Mouse (Mus musculus) G1E (cell line): ENCODE measurements around the gene Eml3. TPM values are rescaled to one million over a fixed set of nuclear protein-coding genes. Genes with fewer than 3 reads are reported as not detected.
A peak's percentile ranks its signal among the peaks of the same experiment; 100 is the strongest.

Experiments
- ATAC-seq: 2 replicates; pipeline ENCODE4 v1.8.0; 2016; ENCODE audit warnings: mild to moderate bottlenecking; ENCODE audit not compliant: insufficient number of reproducible peaks, poor library complexity, low FRiP score, severe bottlenecking; ENCODE audit errors: extremely low read depth
- DNase-seq: peaks from one replicate; pipeline ENCODE4 v3.0.0; 2012; ENCODE audit warnings: low spot score
- H3K27me3 ChIP-seq: 2 replicates; pipeline ENCODE4 v1.6.1; 2012; ENCODE audit warnings: mild to moderate bottlenecking, low read length, inconsistent platforms; ENCODE audit not compliant: insufficient read depth
- H3K36me3 ChIP-seq: replicated peaks from 2 replicates; pipeline ENCODE3; 2012; ENCODE audit warnings: mild to moderate bottlenecking, inconsistent platforms
- H3K4me1 ChIP-seq: 2 replicates; pipeline ENCODE4 v1.6.1; 2012; ENCODE audit warnings: low read depth, low read length, inconsistent platforms, mixed read lengths; ENCODE audit not compliant: insufficient read depth
- H3K4me3 ChIP-seq: 2 replicates; pipeline ENCODE4 v1.5.1; 2012; ENCODE audit warnings: low read depth, mild to moderate bottlenecking, inconsistent platforms, low read length, moderate library complexity, mixed read lengths
- H3K9me3 ChIP-seq: replicated peaks from 2 replicates; pipeline ENCODE4 v1.6.1; 2012; ENCODE audit warnings: inconsistent platforms
- CTCF ChIP-seq: IDR thresholded peaks from 2 replicates; pipeline ENCODE4 v1.5.1; 2012; ENCODE audit warnings: low read depth, low read length, inconsistent platforms, mixed read lengths
- GATA1 ChIP-seq: IDR thresholded peaks from 2 replicates; pipeline ENCODE4 v1.6.1; 2012; ENCODE audit warnings: borderline replicate concordance, low read length, inconsistent platforms, mixed read lengths
- GATA2 ChIP-seq: IDR thresholded peaks from 2 replicates; pipeline ENCODE4 v1.6.1; 2012; ENCODE audit warnings: low read depth, low read length, inconsistent platforms, borderline replicate concordance
- POLR2AphosphoS5 ChIP-seq: IDR thresholded peaks from 2 replicates; pipeline ENCODE4 v1.6.1; 2012; ENCODE audit warnings: low read depth, low read length, inconsistent platforms; ENCODE audit not compliant: insufficient replicate concordance
- TAL1 ChIP-seq: conservative IDR thresholded peaks from 2 replicates; pipeline ENCODE4 v1.6.1; 2012; ENCODE audit warnings: low read depth, low read length, inconsistent platforms, mixed read lengths
- polyA plus RNA-seq: library from polyadenylated mRNA; stranded (reverse); fragments of >175 nt; gene quantifications from 2 replicates; pipeline ENCODE4 v1.2.3, GENCODE M21; 2012
- total RNA-seq, 2 experiments: library from RNA; stranded (forward) in 1 of 2; stranded (reverse) in 1 of 2; fragments of 200-1000 nt in 1 of 2; fragments of >200 nt in 1 of 2; fragmentation: Nextera tagmentation in 1 of 2; gene quantifications; 2 replicates each; pipeline ENCODE4 v1.2.3; 2014 to 2017

Eml3 gene
- total and polyA plus RNA-seq, 3 experiments: 24.7 to 111 (median 42.5) TPM

DNA sequence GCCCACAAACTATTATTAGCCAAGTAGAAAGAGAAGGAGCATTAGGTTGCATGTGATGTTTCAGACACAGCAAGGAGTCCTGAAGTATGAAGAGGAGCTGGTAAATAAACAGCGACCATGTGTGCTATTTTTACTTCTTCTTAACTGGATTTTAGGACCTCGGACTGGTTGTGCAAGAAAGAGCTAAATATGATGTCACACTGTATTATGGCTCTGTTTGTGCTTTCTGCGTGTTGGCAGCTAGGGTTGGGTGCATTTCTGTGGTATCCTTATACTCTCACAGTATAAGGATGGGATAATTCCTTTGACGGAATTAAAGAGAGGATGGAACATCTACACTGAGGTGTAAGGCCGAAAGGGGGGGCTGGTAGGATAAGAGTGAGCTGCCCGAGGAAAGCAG, 15.9 kb downstream of the Eml3 start:
- TF ChIP-seq GATA2: no peak
- no peak for TF ChIP-seq CTCF
- no peak for TF ChIP-seq TAL1
- no peak for TF ChIP-seq POLR2AphosphoS5
- TF ChIP-seq GATA1: no peak
- peaks cover 76% of the 10 kb centered on the region for H3K4me1 ChIP-seq
- ATAC-seq: no peak
- H3K9me3 ChIP-seq: no peaks in the 10 kb centered on the region
- no peaks in the 10 kb centered on the region for H3K27me3 ChIP-seq
- no peak for DNase-seq
- peak overlapping the region; percentile 54 for H3K4me3 ChIP-seq
- H3K36me3 ChIP-seq: peaks cover 72% of the 10 kb centered on the region

DNA sequence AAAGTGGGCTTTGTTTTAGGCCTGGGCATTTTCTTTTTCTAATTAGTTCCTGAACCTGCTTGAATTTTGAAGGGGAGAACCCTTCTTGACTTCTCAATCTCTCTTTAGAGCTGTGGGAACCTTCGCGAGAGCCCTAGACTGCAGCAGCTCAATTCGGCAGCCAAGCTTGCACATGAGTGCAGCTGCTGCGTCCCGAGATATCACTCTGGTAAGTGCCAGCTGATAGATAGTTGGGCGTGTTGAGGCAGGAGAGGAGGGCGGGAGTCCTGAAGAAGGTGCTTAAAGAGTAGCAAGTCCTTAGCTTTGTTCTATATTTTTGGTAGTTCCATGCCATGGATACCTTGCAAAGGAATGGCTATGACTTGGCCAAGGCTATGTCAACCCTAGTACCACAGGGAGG, 17.6 kb downstream of the Eml3 start:
- no peak for ATAC-seq
- peaks cover 76% of the 10 kb centered on the region for H3K36me3 ChIP-seq
- H3K4me1 ChIP-seq: peaks cover 77% of the 10 kb centered on the region
- no peak for TF ChIP-seq TAL1
- TF ChIP-seq CTCF: no peak
- TF ChIP-seq GATA1: no peak
- TF ChIP-seq POLR2AphosphoS5: no peak
- no peak for TF ChIP-seq GATA2
- H3K4me3 ChIP-seq: no peak overlapping the region
- H3K9me3 ChIP-seq: no peaks in the 10 kb centered on the region
- no peak for DNase-seq
- H3K27me3 ChIP-seq: no peaks in the 10 kb centered on the region

DNA sequence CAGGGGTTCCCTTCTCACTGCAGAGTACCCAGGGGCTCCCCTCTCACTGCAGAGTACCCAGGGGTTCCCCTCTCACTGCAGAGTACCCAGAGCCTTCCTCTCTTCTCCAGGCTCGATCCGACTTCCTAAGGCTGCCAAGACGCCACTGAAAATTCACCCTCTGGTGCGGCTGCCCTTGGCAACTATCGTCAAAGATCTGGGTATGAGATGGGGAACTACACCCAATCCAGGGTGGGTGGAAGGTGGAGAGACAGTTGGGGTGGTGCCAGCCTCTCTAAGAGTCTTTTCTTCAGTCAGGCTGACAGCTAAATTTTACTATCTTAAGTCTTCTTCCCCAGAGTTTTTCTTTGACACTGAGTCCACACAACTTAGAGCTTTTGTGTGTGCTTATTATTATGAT, 20.8 kb downstream of the Eml3 start:
- DNase-seq (no peak), ATAC-seq (no peak)
- Histone ChIP-seq H3K4me1 (peaks cover 77% of the 10 kb centered on the region), H3K9me3 (no peaks in the 10 kb centered on the region), H3K36me3 (peaks cover 81% of the 10 kb centered on the region), H3K4me3 (no peak overlapping the region), H3K27me3 (no peaks in the 10 kb centered on the region)
- no peak for TF ChIP-seq CTCF
- TF ChIP-seq GATA1: no peak
- TF ChIP-seq POLR2AphosphoS5: no peak

DNA sequence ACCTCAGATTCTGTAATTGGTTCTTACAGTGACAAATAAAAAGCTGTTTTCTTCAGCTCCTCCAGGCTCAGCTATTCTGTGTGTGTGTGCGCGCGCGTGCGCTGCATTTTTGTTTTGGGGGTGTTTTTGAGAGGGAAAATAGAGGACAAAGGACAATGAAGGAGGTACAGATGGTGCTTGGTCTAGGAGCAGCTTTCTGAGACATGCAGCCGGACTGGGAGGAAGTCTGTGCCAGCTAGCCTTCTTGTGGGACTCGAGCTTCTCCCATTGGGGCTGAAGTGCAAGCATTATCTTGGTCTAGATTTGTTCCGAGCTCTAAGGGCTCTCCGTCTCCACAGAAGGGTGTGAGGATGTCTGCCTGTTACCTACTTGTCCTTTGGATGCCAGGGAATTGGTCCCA, 22.9 kb downstream of the Eml3 start:
- ATAC-seq (no peak), DNase-seq (no peak)
- TF ChIP-seq CTCF: no peak
- TF ChIP-seq TAL1: no peak
- no peak for TF ChIP-seq GATA2
- TF ChIP-seq GATA1: no peak
- no peak for TF ChIP-seq POLR2AphosphoS5
- H3K27me3 ChIP-seq: no peaks in the 10 kb centered on the region
- no peak overlapping the region; the same call in 1 of the 2 replicates for H3K4me3 ChIP-seq
- H3K4me1 ChIP-seq: peaks cover 71% of the 10 kb centered on the region
- H3K9me3 ChIP-seq: no peaks in the 10 kb centered on the region
- peaks cover 81% of the 10 kb centered on the region for H3K36me3 ChIP-seq

DNA sequence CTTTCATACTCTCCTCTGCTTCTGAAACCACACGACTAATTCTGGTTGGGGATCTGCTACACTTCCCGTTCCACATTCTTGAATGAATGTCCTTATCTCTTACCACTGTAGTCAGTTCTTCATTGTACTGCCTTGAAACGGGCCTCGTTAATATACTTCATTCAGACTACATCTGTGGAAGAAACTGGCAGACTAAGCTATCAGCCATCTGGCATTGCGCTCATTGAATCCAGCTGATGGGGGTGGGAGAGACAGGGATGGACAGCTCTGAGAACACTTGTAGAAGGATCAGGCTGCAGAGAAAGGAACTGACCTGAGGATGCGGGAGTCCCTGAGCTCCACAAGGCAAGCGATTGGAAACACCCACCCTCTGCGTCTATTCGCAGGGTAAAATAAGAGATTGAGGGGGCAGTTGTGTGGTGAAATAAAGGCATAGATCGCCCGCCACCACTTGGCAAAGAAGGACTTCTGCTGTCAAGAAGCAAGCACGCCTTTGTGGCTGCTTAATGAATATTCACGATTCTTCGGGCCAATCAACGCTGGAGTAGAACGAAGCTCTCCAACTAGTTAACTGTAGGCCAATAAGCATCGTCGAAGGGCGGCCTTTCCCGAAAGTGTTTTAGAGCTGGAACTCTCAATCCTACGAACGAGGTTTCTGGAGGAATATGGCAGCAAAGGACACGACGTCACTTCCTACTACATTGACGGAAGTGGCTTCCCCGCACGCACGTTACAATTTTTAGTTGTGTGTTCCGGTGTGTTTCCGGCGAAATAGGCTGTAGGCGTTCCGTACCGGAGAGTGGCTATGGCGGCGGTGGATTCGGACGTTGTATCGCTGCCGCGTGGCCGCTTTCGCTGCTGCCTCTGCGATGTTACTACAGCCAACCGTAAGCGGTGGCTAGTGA, 24.0 kb downstream of the Eml3 start, which contains the start of gene Tut1:
TSS of gene Tut1 (plus strand) at position 713 of the 905 bp plus-strand sequence.
- ATAC-seq (peak; percentile 92), DNase-seq (peak; percentile 76)
- TF ChIP-seq CTCF (no peak), GATA1 (no peak), TAL1 (no peak), POLR2AphosphoS5 (0 out of 2 replicates have a peak, but pooled peaks have one; percentile 74)
- H3K9me3 ChIP-seq: no peaks in the 10 kb centered on the region
- peak within 1 kb of the TSS; percentile 78 for H3K4me3 ChIP-seq
- H3K27me3 ChIP-seq: no peaks in the 10 kb centered on the region
- H3K4me1 ChIP-seq: peaks cover 66% of the 10 kb centered on the region
- peaks cover 78% of the 10 kb centered on the region for H3K36me3 ChIP-seq

DNA sequence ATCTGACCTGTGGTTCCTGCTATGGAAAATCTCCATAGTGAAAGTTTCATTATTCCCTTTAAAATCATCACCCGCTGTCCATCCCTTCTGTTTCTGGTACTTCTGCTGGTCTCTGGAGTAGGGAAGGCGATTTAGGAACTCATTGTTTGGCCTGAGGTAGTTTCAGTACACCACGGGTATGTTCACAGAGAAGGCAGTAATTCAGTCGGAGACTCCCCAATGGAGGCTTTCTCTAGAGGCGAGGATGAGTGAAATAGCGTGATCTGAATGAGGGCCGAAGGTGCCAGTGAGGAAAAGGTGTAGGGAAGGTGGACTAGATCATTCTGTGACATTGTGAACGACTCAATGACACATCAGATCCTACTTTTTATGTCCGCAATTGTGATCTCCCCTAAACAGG, 24.8 kb downstream of the Eml3 start:
- DNase-seq (no peak), ATAC-seq (no peak)
- Histone ChIP-seq H3K27me3 (no peaks in the 10 kb centered on the region), H3K36me3 (peaks cover 78% of the 10 kb centered on the region), H3K9me3 (no peaks in the 10 kb centered on the region), H3K4me1 (peaks cover 65% of the 10 kb centered on the region), H3K4me3 (peak overlapping the region; percentile 78)
- TF ChIP-seq CTCF: no peak
